Mouse (Mus musculus): Measurements from ENCODE around the gene Pde9a. TPM values are rescaled to one million over a fixed set of nuclear protein-coding genes. Genes with fewer than 3 reads are reported as not detected.
"Not testable (repeated sequence)": the region's sequence is repeated elsewhere in the genome, so short reads cannot be mapped to it uniquely, and the experiment has no call there.

Pde9a gene
- polyA plus RNA-seq, 1 experiment from 2014 or later, result 59.8 TPM

DNA sequence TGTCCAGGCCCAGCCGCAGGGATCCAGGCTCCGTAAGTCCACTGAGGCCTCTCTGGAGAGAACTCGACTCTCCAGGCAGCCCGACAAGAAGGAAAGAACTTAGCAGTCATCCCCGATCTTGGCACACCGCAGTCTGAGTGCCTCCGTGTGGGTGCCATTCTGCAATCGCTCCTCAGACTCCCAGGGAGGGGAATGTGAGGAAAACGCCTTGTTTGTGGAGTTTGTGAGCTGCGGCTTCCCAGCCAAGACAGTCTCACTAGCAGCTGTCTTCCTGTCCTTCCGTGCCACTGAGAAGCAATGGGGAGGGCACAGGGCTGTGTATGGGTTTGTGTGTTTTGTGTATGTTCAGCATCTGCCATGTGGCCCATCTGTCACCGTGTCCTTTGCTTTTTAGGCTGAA lies 36.6 kb upstream of the Pde9a start:
- no peaks in the 10 kb centered on the region for H3K4me1 ChIP-seq (replicated peaks; ENCODE audit: control insufficient read depth, insufficient read depth, low read length)
- no peak overlapping the region for H3K9ac ChIP-seq (ENCODE audit: low read depth, low read length)
- H3K4me2 ChIP-seq (replicated peaks; ENCODE audit: low read depth), result no peak overlapping the region
- ATAC-seq, result no peak
- WGBS, result 82% methylated on average over 12 of the region's 12 CpGs
- H3K9me3 ChIP-seq (ENCODE audit: control insufficient read depth), result no peaks in the 10 kb centered on the region
- H3K4me3 ChIP-seq (ENCODE audit: low read depth, low read length), result no peak overlapping the region
- no peak overlapping the region for H3K27ac ChIP-seq (ENCODE audit: low read depth, low read length)
- TF ChIP-seq CTCF (IDR thresholded peaks at IDR 0.05; ENCODE audit: low read depth), result no peak
- H3K36me3 ChIP-seq (ENCODE audit: control insufficient read depth, insufficient read depth), result peaks cover 54% of the 10 kb centered on the region; the same call in 1 of the 2 replicates
- no peaks in the 10 kb centered on the region for H3K27me3 ChIP-seq (replicated peaks; ENCODE audit: control insufficient read depth, insufficient read depth, low read length)

- Histone ChIP-seq H3K9me3 (ENCODE audit: control insufficient read depth) (no peaks in the 10 kb centered on the region), H3K9ac (ENCODE audit: low read depth, low read length) (no peak overlapping the region), H3K36me3 (ENCODE audit: control insufficient read depth, insufficient read depth) (peaks cover 33% of the 10 kb centered on the region; the same call in 1 of the 2 replicates), H3K27ac (ENCODE audit: low read depth, low read length) (no peak overlapping the region), H3K4me3 (ENCODE audit: low read depth, low read length) (no peak overlapping the region), H3K4me2 (replicated peaks; ENCODE audit: low read depth) (no peak overlapping the region), H3K27me3 (replicated peaks; ENCODE audit: control insufficient read depth, insufficient read depth, low read length) (no peaks in the 10 kb centered on the region), H3K4me1 (replicated peaks; ENCODE audit: control insufficient read depth, insufficient read depth, low read length) (no peaks in the 10 kb centered on the region)
- no peak for TF ChIP-seq CTCF (IDR thresholded peaks at IDR 0.05; ENCODE audit: low read depth)
- ATAC-seq, result no peak
- 70% methylated on average over 8 of the region's 8 CpGs for WGBS
Measured at GRCm38 (mm10) chr17:31351984-31352383, 34.0 kb upstream of the Pde9a start.

- TF ChIP-seq CTCF (IDR thresholded peaks at IDR 0.05; ENCODE audit: low read depth), result no peak
- Histone ChIP-seq H3K9me3 (ENCODE audit: control insufficient read depth) (no peaks in the 10 kb centered on the region), H3K4me2 (replicated peaks; ENCODE audit: low read depth) (no peak overlapping the region), H3K27me3 (replicated peaks; ENCODE audit: control insufficient read depth, insufficient read depth, low read length) (no peaks in the 10 kb centered on the region), H3K27ac (ENCODE audit: low read depth, low read length) (no peak overlapping the region), H3K4me1 (replicated peaks; ENCODE audit: control insufficient read depth, insufficient read depth, low read length) (no peaks in the 10 kb centered on the region), H3K4me3 (ENCODE audit: low read depth, low read length) (no peak overlapping the region), H3K36me3 (ENCODE audit: control insufficient read depth, insufficient read depth) (peaks cover 21% of the 10 kb centered on the region; the same call in 1 of the 2 replicates), H3K9ac (ENCODE audit: low read depth, low read length) (no peak overlapping the region)
- ATAC-seq, result no peak
- 85% methylated on average over 2 of the region's 2 CpGs for WGBS
Measured at GRCm38 (mm10) chr17:31353255-31353654, 32.8 kb upstream of the Pde9a start.

DNA sequence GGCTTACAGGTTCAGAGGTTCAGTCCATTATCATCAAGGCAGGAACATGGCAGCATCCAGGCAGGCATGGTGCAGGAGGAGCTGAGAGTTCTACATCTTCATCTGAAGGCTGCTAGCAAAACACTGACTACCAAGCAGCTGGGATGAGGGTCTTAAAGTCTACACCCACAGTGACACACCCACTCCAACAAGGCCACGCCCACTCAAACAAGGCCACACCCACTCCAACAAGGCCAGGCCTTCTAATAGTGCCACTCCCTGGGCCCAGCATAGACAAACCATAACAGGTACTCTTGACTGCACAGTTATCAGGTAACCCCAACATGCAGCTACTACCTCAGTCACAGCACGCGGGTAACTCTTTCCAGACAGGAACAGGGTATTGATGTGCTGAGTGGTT lies 31.3 kb upstream of the Pde9a start:
- H3K9me3 ChIP-seq (ENCODE audit: control insufficient read depth); H3K27ac ChIP-seq (ENCODE audit: low read depth, low read length); H3K9ac ChIP-seq (ENCODE audit: low read depth, low read length); H3K4me2 ChIP-seq (replicated peaks; ENCODE audit: low read depth); H3K4me1 ChIP-seq (replicated peaks; ENCODE audit: control insufficient read depth, insufficient read depth, low read length); H3K4me3 ChIP-seq (ENCODE audit: low read depth, low read length); H3K36me3 ChIP-seq (ENCODE audit: control insufficient read depth, insufficient read depth); H3K27me3 ChIP-seq (replicated peaks; ENCODE audit: control insufficient read depth, insufficient read depth, low read length); ATAC-seq: not testable (repeated sequence)
- WGBS, result 67% methylated on average over 3 of the region's 3 CpGs

DNA sequence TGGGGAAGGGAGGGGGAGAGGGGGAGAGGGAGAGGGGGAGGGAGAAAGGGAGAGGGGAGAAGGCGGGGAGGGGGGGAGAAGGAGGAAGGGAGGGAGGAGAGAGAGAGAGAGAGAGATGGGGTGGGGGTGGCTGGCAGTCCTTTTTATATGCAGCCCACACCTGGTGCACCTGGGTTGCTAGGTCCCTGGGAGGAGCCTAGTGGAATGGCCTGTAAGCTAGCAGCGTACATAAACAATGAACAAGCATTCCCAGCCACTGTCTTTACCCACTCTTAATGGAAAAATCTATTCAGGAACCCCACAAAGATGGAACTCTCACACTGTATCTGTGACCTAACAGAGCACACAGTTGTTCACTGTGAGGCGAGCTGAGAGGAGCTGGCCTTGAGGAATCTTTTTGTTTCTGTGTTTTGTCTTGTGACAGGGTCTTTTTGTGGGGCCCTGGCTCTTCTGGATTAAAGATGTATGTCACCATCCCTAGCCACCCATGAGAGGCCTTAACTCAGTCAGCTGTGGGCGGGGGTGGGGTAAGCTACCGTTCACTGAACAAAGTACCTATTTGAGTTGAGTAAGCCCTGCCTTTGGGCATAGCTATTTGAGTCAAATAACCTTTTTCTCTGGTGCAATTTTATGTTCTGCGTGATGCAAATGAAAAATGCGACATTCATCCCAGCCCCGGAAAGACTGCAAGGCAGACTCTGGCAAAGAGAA lies 30.1 kb upstream of the Pde9a start:
- no peak for ATAC-seq
- 43% methylated on average over 8 of the region's 8 CpGs for WGBS
- Histone ChIP-seq H3K9me3 (ENCODE audit: control insufficient read depth) (no peaks in the 10 kb centered on the region), H3K27ac (ENCODE audit: low read depth, low read length) (no peak overlapping the region), H3K4me1 (replicated peaks; ENCODE audit: control insufficient read depth, insufficient read depth, low read length) (no peaks in the 10 kb centered on the region), H3K9ac (ENCODE audit: low read depth, low read length) (no peak overlapping the region), H3K36me3 (ENCODE audit: control insufficient read depth, insufficient read depth) (no peaks in the 10 kb centered on the region), H3K27me3 (replicated peaks; ENCODE audit: control insufficient read depth, insufficient read depth, low read length) (no peaks in the 10 kb centered on the region), H3K4me2 (replicated peaks; ENCODE audit: low read depth) (no peak overlapping the region), H3K4me3 (ENCODE audit: low read depth, low read length) (no peak overlapping the region)
- TF ChIP-seq CTCF (IDR thresholded peaks at IDR 0.05; ENCODE audit: low read depth), result no peak

DNA sequence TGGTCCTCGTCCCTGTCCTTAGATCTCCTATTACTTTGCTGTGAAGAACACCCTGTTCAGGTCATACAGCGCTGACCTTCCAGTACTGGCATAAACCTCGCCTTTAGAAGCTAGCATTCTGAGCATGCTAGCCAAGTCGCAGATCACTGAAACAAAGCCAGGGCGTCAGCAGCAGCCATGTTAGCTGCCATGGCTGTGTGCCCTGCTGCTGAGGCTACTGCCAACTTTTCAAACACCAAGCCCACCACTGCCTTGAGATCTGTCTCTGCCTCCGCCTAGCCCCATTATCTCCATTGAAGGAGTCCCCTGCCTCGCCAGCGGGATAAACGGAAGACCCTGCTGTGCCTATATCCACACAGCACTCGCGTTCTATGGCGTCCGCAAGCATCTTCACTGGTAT lies 25.4 kb upstream of the Pde9a start:
- no peaks in the 10 kb centered on the region for H3K4me1 ChIP-seq (replicated peaks; ENCODE audit: control insufficient read depth, insufficient read depth, low read length)
- no peak for ATAC-seq
- no peaks in the 10 kb centered on the region for H3K27me3 ChIP-seq (replicated peaks; ENCODE audit: control insufficient read depth, insufficient read depth, low read length)
- H3K27ac ChIP-seq (ENCODE audit: low read depth, low read length), result no peak overlapping the region
- H3K36me3 ChIP-seq (ENCODE audit: control insufficient read depth, insufficient read depth), result no peaks in the 10 kb centered on the region
- no peak overlapping the region for H3K4me3 ChIP-seq (ENCODE audit: low read depth, low read length)
- H3K4me2 ChIP-seq (replicated peaks; ENCODE audit: low read depth), result no peak overlapping the region
- no peak for TF ChIP-seq CTCF (IDR thresholded peaks at IDR 0.05; ENCODE audit: low read depth)
- H3K9me3 ChIP-seq (ENCODE audit: control insufficient read depth), result no peaks in the 10 kb centered on the region
- 85% methylated on average over 13 of the region's 13 CpGs for WGBS
- no peak overlapping the region for H3K9ac ChIP-seq (ENCODE audit: low read depth, low read length)

Measured in intestine, postnatal 0 days (tissue).